Mouse (Mus musculus): ENCODE results near the gene Chpf2.

Gene Chpf2

DNA sequence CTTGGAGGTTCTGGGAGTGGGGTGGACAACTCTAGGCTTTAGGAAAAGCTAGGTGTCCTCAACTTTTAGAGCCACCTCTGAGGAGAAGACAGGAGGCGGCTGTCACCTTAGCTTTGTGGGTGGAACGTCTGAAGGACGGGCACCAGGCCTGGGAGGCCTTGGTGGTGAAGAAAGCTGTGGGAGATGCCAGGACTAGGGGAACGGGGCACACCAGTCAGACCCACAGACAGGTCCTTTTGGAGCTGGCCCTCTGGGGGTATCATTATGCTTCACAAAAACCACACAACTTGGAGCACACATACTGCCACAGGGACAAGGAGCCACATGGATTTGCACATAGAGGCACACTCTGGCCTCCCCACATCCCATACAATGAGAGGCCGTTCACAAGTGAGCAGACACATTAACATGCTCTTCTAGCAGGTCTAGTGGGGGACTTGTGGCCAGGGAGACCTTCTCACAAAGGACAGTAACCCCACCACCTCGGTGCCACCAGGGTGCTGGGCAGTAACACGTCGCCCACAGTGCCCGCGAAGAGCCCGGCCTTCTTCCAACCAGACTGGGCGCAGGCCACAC lies 17.6 kb downstream of the Chpf2 start:
- DNase-seq (ENCODE audit: low read depth in 2 of 2, low spot score in 2 of 2) = no peak

GRCm38 (mm10) chr5:24604656-24605100 lies 18.1 kb downstream of the Chpf2 start:
- DNase-seq (ENCODE audit: low read depth in 2 of 2, low spot score in 2 of 2) = no peak

- DNase-seq (ENCODE audit: low read depth in 2 of 2, low spot score in 2 of 2) = no peak
Measured at GRCm38 (mm10) chr5:24605321-24605979, 18.9 kb downstream of the Chpf2 start.

DNA sequence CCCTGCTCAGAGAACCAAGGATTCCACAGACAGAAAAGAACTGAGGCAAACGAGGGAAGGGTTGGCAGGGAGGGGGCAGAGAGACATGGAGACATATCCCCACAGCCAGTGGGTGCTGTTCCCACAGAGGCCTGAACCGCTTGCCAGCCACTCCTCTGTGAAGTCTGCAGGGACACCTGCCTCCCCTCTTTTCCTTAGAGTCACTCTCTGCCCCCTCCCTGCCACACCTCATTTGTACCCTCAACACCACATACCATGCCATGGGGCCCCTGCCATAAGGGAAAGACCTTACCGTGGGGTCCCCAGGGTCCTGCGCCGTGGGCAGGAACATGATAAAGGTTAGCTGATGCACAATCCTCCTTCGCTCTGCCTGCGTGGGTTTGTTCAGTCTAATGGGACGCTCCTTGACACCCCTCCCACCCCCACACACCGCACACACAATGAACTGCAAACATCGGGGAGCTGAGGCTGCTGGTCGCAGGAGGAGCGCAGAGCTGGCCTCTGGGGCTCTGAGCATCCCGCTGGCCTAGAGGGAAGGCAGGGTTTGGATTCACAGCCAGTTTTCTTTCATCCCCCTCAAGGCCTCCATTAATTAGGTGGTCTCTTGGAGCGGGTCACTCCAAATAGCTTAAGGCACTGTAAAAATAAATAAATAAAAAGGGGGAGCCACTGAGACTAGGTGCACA lies 19.6 kb downstream of the Chpf2 start:
- DNase-seq (ENCODE audit: low read depth in 2 of 2, low spot score in 2 of 2) = no peak

DNA sequence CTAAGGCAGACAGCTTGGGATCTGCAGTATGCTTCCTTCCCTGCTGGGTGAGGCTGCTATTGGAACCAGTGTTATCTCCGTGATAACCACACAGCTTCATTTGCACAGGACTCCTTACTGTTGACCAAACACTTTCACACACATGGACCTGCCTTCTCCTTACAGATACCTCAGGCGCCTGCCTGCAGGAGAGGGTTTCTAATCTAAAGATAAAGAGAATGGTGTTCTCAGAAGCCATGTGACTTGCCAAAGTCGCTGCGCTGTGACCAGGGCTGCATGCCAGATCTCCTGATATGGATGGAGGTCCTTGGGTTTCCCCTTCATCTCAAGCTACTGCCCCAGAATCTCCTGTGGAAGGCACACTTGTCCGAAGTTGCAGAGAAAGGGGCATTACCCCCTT lies 22.8 kb downstream of the Chpf2 start:
- no peak for DNase-seq (ENCODE audit: low read depth in 2 of 2, low spot score in 2 of 2)

DNA sequence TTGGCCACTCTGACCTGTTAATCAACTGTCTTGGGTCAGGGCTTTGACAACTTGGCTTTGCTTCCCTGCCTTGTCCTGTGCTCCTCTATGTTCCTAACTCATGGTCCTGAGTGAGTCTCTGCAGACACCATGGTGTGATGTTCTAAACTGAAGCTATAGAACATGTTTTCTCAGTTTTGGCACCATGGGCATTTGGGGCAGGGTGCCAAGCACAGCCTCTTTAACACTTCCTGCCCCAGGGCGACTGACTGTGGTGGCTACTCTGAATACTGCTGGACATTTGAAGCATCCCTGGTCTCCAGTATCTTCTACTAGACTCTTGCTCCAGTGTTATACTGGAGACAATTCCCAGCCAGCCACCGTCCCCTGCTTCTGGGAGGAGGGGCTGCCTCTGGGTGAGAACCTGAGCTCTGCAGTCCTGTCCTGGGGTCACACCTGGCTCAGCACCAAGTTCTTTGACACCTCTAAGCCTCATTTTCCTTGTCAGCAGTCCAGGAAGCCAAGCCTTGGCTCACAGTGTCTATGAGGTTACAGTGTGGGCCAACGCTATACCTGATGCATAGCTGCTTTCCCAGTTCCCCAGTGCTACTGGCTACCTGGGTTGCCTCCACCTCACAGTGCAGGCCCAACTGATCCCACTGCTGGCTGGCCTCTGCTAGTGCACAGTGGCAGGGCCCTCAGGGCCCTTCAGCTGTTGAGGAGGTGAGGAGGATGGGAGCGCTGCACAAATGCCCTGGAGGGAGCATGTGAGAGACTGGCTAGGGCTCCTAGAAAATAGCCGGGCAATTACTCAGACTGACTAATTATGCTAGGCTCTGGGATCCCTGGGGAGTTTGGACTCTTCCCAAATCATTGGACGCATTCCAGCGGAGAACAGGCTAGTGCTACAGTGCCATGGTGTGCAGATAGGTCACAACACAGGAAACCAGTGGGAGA lies 25.1 kb downstream of the Chpf2 start:
- no peak for DNase-seq (ENCODE audit: low read depth in 2 of 2, low spot score in 2 of 2)

- no peak for DNase-seq (ENCODE audit: low read depth in 2 of 2, low spot score in 2 of 2)
Measured at GRCm38 (mm10) chr5:24612302-24612649, 25.7 kb downstream of the Chpf2 start.

DNA sequence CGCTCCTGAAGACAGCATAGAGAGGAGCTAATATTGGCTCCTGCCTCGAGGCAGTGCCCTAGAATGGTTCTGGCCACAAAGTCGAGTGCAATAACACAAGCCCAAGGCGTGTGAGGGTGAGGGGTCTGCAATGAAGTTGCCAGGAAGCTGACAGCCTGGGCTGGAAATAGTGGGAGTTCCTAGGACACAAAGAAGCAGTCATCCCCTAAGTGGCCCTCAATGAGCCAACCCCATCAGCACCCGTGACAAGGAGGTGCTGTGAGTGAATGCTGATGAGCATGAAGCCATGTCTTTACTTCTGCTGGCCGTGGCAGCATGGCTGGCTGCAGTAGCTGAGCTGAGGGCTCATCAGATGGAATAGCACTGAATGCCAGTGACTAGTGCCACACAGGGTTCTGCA lies 28.6 kb downstream of the Chpf2 start:
- no peak for DNase-seq (ENCODE audit: low read depth in 2 of 2, low spot score in 2 of 2)

DNA sequence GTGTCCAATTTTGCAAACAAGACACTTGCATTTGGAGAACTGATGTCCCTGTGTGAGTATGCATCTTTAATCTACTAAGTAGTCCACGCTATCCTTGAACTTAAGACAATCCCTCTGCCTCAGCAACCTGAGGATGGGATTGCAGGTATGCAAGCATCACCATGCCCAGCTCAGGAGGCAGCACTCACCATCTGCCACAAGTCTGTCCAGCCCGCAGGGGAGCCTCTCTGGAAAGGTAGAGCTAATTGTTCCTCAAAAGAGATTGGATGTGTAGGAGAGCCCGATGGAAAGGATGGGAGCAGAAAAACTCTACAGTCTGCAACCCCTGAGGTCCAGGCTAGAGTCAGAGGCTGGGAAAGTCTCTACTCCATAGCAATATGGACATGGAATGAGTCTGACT lies 32.4 kb downstream of the Chpf2 start:
- DNase-seq (ENCODE audit: low read depth in 2 of 2, low spot score in 2 of 2) = no peak

DNA sequence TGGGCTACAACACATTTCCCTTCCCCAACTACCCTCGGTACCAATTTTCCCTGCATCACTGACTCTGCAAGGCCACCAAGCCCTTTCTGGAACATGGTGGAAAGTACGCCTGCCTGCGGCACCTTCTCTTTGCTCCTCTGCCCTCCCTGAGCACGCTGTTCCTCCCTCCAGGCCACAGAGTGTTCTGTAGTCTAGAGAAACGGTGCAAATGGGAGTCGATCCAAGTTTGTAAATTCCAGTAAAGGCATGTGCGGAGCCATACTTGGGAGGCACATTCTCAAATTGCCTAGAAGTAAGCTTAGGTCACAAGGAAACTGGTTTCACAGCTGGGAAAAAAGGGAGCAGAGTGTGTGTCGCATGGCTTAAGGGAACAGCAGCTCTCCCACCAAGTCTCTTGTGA lies 33.6 kb downstream of the Chpf2 start:
- DNase-seq (ENCODE audit: low read depth in 2 of 2, low spot score in 2 of 2) = no peak

- DNase-seq (ENCODE audit: low read depth in 2 of 2, low spot score in 2 of 2) = no peak
Measured at GRCm38 (mm10) chr5:24620626-24621025, 34.1 kb downstream of the Chpf2 start.

DNA sequence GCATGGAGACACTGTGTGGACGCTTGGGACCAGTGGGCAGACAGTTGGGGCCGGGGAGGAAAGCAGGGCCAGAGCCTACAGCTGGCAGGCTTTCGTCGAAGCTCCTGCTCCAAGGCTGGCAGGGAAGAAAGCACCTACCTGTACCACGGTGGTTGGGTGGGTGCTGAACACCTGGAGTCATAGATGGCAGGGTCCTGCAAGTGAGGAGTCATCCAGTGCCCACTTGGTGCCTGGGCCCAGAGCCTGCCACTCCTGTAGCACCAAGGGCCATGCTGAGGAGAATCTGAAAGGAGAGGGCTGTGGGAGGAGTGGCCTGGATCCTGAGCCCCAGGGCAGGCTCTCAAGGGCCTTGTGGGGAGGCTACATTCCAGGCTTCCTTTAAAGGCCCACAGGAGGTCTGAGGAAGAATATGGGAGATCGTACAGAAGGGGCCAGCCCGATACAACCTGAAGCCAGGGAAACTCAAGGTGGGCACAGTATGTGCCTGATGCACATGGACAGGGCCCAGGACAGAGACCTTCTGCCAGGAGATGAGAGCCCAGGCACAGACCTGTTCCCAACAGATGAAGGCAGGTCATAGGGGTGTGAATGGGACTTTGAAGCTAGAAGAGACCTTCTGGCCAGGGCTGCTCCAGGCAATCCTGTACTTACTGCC lies 36.0 kb downstream of the Chpf2 start:
- no peak for DNase-seq (ENCODE audit: low read depth in 2 of 2, low spot score in 2 of 2)

GRCm38 (mm10) chr5:24623041-24623985 lies 36.8 kb downstream of the Chpf2 start:
- no peak for DNase-seq (ENCODE audit: low read depth in 2 of 2, low spot score in 2 of 2)

GRCm38 (mm10) chr5:24623986-24624821 lies 37.7 kb downstream of the Chpf2 start, which contains the start of gene Smarcd3:
Smarcd3 (minus strand) TSS chr5:24624411.
- no peak for DNase-seq (ENCODE audit: low read depth in 2 of 2, low spot score in 2 of 2)

DNA sequence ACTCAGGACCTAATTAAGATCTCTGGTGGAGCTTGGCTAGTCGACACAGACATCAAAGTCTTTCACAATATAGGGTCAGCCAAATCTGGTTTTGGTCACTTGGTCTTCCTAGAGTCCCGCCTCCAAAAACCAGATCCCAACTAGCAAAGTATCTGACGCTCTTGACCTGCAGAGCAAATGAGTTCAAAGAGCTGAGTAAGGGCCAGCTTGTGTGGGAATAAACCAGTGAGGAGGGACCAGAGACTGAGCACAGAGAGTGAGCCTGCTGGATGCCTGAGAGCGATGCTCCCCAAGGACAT lies 38.2 kb downstream of the Chpf2 start:
- no peak for DNase-seq (ENCODE audit: low read depth in 2 of 2, low spot score in 2 of 2)

DNA sequence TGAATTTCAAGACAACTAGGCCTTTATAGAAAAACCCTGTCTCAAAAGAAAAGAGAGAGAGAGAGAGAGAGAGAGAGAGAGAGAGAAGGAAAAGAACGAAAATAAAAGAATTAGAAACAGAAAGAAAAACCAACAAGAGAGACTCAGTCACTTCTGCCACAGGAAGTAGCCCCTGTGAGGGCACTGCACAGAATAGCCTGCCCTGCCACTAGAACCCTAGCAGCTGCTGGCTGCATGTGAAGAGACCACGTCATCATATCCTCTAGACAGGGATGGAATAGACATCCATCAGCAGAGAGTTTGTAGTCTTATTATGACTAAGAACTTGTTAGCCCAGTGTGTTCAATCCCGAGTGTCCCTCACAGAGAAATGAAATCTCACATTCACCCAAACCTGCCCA lies 43.2 kb downstream of the Chpf2 start:
- DNase-seq (ENCODE audit: low read depth in 2 of 2, low spot score in 2 of 2) = no peak

GRCm38 (mm10) chr5:24635093-24635492 lies 48.6 kb downstream of the Chpf2 start:
- DNase-seq (ENCODE audit: low read depth in 2 of 2, low spot score in 2 of 2) = no peak

GRCm38 (mm10) chr5:24635526-24636141 lies 49.1 kb downstream of the Chpf2 start:
- DNase-seq (ENCODE audit: low read depth in 2 of 2, low spot score in 2 of 2) = no peak

GRCm38 (mm10) chr5:24636987-24637386 lies 50.4 kb downstream of the Chpf2 start:
- no peak for DNase-seq (ENCODE audit: low read depth in 2 of 2, low spot score in 2 of 2)

Data from CD8-positive naive resting alpha-beta T cell, adult 2 months (primary cell).